In the genomic region with DNA sequence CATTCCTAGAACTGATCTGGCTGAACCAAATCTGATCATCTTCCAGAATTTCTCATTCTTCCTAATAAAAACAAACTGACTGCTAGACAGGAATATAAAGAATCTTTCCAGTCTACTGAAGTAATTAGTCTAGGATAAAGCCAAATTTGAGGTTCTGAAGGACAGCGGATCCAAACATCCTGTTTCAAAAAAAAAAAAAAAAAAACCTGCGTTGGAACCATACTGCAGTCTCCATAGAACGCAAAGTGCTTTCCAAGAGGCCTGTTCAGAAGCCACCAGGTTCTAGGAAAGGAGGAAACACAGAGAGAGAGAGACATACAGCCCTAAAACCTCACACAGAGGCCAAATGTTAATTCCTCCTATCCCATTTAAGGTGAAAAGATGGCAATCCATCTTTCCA, we compare ENCODE assay signal across 9 mouse cellular contexts. TPM values are rescaled to one million over a fixed set of nuclear protein-coding genes. Genes with fewer than 3 reads are reported as not detected.
DNase-seq lines count a peak whose midpoint lies in the region; ATAC-seq and TF ChIP-seq lines count a peak whose summit lies in the region.
"Had no signal": no experiment of that assay in that cellular context is flagged by ENCODE, and none has a peak within 500 bp of the region (broad histone marks: within the 10 kb centered on the region; RNA-seq: fewer than 3 reads in every experiment).

No protein-coding gene starts in this region.

- peak overlapping the region; percentile 67 for H3K4me2 ChIP-seq in embryonic facial prominence, embryonic 11.5 days (ENCODE audit: low read depth, low read length)
- H3K4me2 ChIP-seq in hindbrain, postnatal 0 days (ENCODE audit: low read depth, low read length): peak overlapping the region; percentile 56
- peak overlapping the region; percentile 46 for H3K4me2 ChIP-seq in midbrain, postnatal 0 days (ENCODE audit: low read depth, low read length, poor library complexity, severe bottlenecking)

- no peaks in the 10 kb centered on the region for H3K27me3 ChIP-seq in embryonic facial prominence, embryonic 11.5 days (ENCODE audit: control insufficient read depth, insufficient read depth, low read length)
- no peaks in the 10 kb centered on the region for H3K27me3 ChIP-seq in hindbrain, postnatal 0 days (ENCODE audit: insufficient read depth, low read length)
- no peaks in the 10 kb centered on the region for H3K27me3 ChIP-seq in midbrain, postnatal 0 days (ENCODE audit: insufficient read depth, low read length)

- WGBS in embryonic facial prominence, embryonic 11.5 days: 44% methylated on average over 3 of the region's 3 CpGs
- 41% methylated on average over 3 of the region's 3 CpGs for WGBS in hindbrain, postnatal 0 days
- WGBS in midbrain, postnatal 0 days: 24% methylated on average over 3 of the region's 3 CpGs

- no peak for TF ChIP-seq CTCF in layer of hippocampus, adult 2 months (conservative IDR thresholded peaks at IDR 0.05)
- no peak for TF ChIP-seq CTCF in hindbrain, postnatal 0 days (IDR thresholded peaks at IDR 0.05; ENCODE audit: low read depth)
- TF ChIP-seq CTCF in midbrain, postnatal 0 days (IDR thresholded peaks at IDR 0.05): no peak

- DNase-seq in layer of hippocampus, adult 2 months (ENCODE audit: low spot score in 2 of 2): no peak
- no peak for DNase-seq in layer of hippocampus, adult 8-10 months (ENCODE audit: low spot score in 2 of 2)
- DNase-seq in embryonic facial prominence, embryonic 11.5 days (ENCODE audit: low spot score): no peak
- DNase-seq in hindbrain, postnatal 0 days (ENCODE audit: low spot score): no peak
- no peak for DNase-seq in midbrain, postnatal 0 days (ENCODE audit: low spot score)
- no peak for DNase-seq in spleen, adult 18-20 months
- DNase-seq in spleen, postnatal 4 days (ENCODE audit: low spot score in 2 of 2): no peak

- H3K9ac ChIP-seq in embryonic facial prominence, embryonic 11.5 days (replicated peaks; ENCODE audit: low read length): no peak overlapping the region; the same call in 1 of the 2 replicates
- peak overlapping the region; percentile 56; the same call in 1 of the 2 replicates for H3K9ac ChIP-seq in hindbrain, postnatal 0 days (replicated peaks; ENCODE audit: low read length)
- H3K9ac ChIP-seq in midbrain, postnatal 0 days (replicated peaks; ENCODE audit: low read length, poor library complexity, severe bottlenecking): peak overlapping the region; percentile 70

- ATAC-seq in embryonic facial prominence, embryonic 11.5 days (replicated peaks; ENCODE audit: insufficient number of reproducible peaks, low FRiP score, low TSS enrichment, low read depth): no peak
- ATAC-seq in hindbrain, postnatal 0 days: no peak
- no peak for ATAC-seq in midbrain, postnatal 0 days (ENCODE audit: low FRiP score)
- ATAC-seq in megakaryocyte progenitor cell, adult 5-6 weeks (replicated peaks; ENCODE audit: poor library complexity): no peak

- H3K36me3 ChIP-seq in embryonic facial prominence, embryonic 11.5 days (replicated peaks; ENCODE audit: control insufficient read depth, insufficient read depth, low read depth, low read length): no peaks in the 10 kb centered on the region
- no peaks in the 10 kb centered on the region for H3K36me3 ChIP-seq in hindbrain, postnatal 0 days (ENCODE audit: insufficient read depth, low read length)
- H3K36me3 ChIP-seq in midbrain, postnatal 0 days (ENCODE audit: insufficient read depth, low read length): no peaks in the 10 kb centered on the region

- H3K27ac ChIP-seq in layer of hippocampus, adult 2 months: peak overlapping the region; percentile 92
- H3K27ac ChIP-seq in embryonic facial prominence, embryonic 11.5 days (replicated peaks; ENCODE audit: low read depth, low read length): no peak overlapping the region
- peak overlapping the region; percentile 82 for H3K27ac ChIP-seq in hindbrain, postnatal 0 days
- peak overlapping the region; percentile 80 for H3K27ac ChIP-seq in midbrain, postnatal 0 days (ENCODE audit: low read depth, low read length)
- H3K27ac ChIP-seq: macrophage had no signal

- H3K4me1 ChIP-seq in embryonic facial prominence, embryonic 11.5 days (ENCODE audit: control insufficient read depth, insufficient read depth, low read length): no peaks in the 10 kb centered on the region
- H3K4me1 ChIP-seq in hindbrain, postnatal 0 days (ENCODE audit: insufficient read depth, low read length): no peaks in the 10 kb centered on the region
- H3K4me1 ChIP-seq in midbrain, postnatal 0 days (ENCODE audit: insufficient read depth, low read length): no peaks in the 10 kb centered on the region

- no peaks in the 10 kb centered on the region for H3K9me3 ChIP-seq in embryonic facial prominence, embryonic 11.5 days (replicated peaks; ENCODE audit: control insufficient read depth, low read length)
- H3K9me3 ChIP-seq in hindbrain, postnatal 0 days (ENCODE audit: low read length): no peaks in the 10 kb centered on the region
- no peaks in the 10 kb centered on the region for H3K9me3 ChIP-seq in midbrain, postnatal 0 days (ENCODE audit: low read length)

- peak overlapping the region; percentile 67 for H3K4me3 ChIP-seq in layer of hippocampus, adult 2 months
- peak overlapping the region; percentile 55 for H3K4me3 ChIP-seq in embryonic facial prominence, embryonic 11.5 days (ENCODE audit: low read depth, low read length)
- peak overlapping the region; percentile 51 for H3K4me3 ChIP-seq in hindbrain, postnatal 0 days (ENCODE audit: low read length)
- peak overlapping the region; percentile 56 for H3K4me3 ChIP-seq in midbrain, postnatal 0 days (ENCODE audit: low read depth, low read length)

RNA-seq across cellular contexts. Expression of gene Nkrf, which starts 1.0 kb away (rescaled TPM):
- total RNA-seq in layer of hippocampus, adult 2 months (2021): 10 to 100 TPM; 29.7 to 32.2 TPM
- 10 to 100 TPM; 28.7 to 37.9 (median 32.9) TPM for total RNA-seq in layer of hippocampus, adult 8-10 months (2022)
- 2.9 and 3.4 TPM in 2 replicates for polyA plus RNA-seq in embryonic facial prominence, embryonic 11.5 days (2014; fragmentation: Nextera tagmentation; extraction: Ambion mirVana)
- total RNA-seq in hindbrain, postnatal 0 days (2014; rRNA removed): 12.8 and 15.0 TPM in 2 replicates
- 15.3 and 15.4 TPM in 2 replicates for polyA plus RNA-seq in hindbrain, postnatal 0 days (2015; fragmentation: Nextera tagmentation; extraction: Ambion mirVana)
- total RNA-seq in midbrain, postnatal 0 days (2014; rRNA removed): 23.7 and 24.0 TPM in 2 replicates
- polyA plus RNA-seq in midbrain, postnatal 0 days (2015; fragmentation: Nextera tagmentation; extraction: Ambion mirVana): 15.4 and 15.5 TPM in 2 replicates
- total RNA-seq in megakaryocyte progenitor cell, adult 5-6 weeks (2015): 27.8 and 31.2 TPM in 2 replicates
- total RNA-seq in megakaryocyte progenitor cell, adult 5-6 weeks (2017): 9.8 and 14.1 TPM in 2 replicates

RNA-seq across cellular contexts. Expression of gene C330007P06Rik, which starts 27.7 kb away (rescaled TPM):
- 10 to 100 TPM; 40.4 TPM for total RNA-seq in layer of hippocampus, adult 2 months (2021)
- total RNA-seq in layer of hippocampus, adult 8-10 months (2022): 10 to 100 TPM; 37.8 to 41.6 (median 41.1) TPM
- 45.1 and 53.3 TPM in 2 replicates for polyA plus RNA-seq in embryonic facial prominence, embryonic 11.5 days (2014; fragmentation: Nextera tagmentation; extraction: Ambion mirVana)
- 20.5 and 26.8 TPM in 2 replicates for total RNA-seq in hindbrain, postnatal 0 days (2014; rRNA removed)
- 20.5 and 21.5 TPM in 2 replicates for polyA plus RNA-seq in hindbrain, postnatal 0 days (2015; fragmentation: Nextera tagmentation; extraction: Ambion mirVana)
- 22.0 and 28.6 TPM in 2 replicates for total RNA-seq in midbrain, postnatal 0 days (2014; rRNA removed)
- polyA plus RNA-seq in midbrain, postnatal 0 days (2015; fragmentation: Nextera tagmentation; extraction: Ambion mirVana): 16.9 and 18.8 TPM in 2 replicates
- total RNA-seq in megakaryocyte progenitor cell, adult 5-6 weeks (2015): 29.1 and 31.2 TPM in 2 replicates
- total RNA-seq in megakaryocyte progenitor cell, adult 5-6 weeks (2017): 63.5 and 75.6 TPM in 2 replicates

RNA-seq across cellular contexts. Expression of gene Ube2a, which starts 28.0 kb away (rescaled TPM):
- total RNA-seq in layer of hippocampus, adult 2 months (2021): 10 to 100 TPM; 52.0 to 53.8 TPM
- total RNA-seq in layer of hippocampus, adult 8-10 months (2022): 10 to 100 TPM; 45.6 to 57.6 (median 53.9) TPM
- polyA plus RNA-seq in embryonic facial prominence, embryonic 11.5 days (2014; fragmentation: Nextera tagmentation; extraction: Ambion mirVana): 136 and 139 TPM in 2 replicates
- 28.5 and 31.2 TPM in 2 replicates for total RNA-seq in hindbrain, postnatal 0 days (2014; rRNA removed)
- 134 and 140 TPM in 2 replicates for polyA plus RNA-seq in hindbrain, postnatal 0 days (2015; fragmentation: Nextera tagmentation; extraction: Ambion mirVana)
- 39.4 and 40.4 TPM in 2 replicates for total RNA-seq in midbrain, postnatal 0 days (2014; rRNA removed)
- 110 and 123 TPM in 2 replicates for polyA plus RNA-seq in midbrain, postnatal 0 days (2015; fragmentation: Nextera tagmentation; extraction: Ambion mirVana)
- total RNA-seq in megakaryocyte progenitor cell, adult 5-6 weeks (2015): 76.8 and 92.8 TPM in 2 replicates
- 23.2 and 26.2 TPM in 2 replicates for total RNA-seq in megakaryocyte progenitor cell, adult 5-6 weeks (2017)
